Mouse (Mus musculus) heart, adult 2 months (tissue): ENCODE results near the gene Cdcp1. TPM values are rescaled to one million over a fixed set of nuclear protein-coding genes. Genes with fewer than 3 reads are reported as not detected.
A peak's percentile ranks its signal among the peaks of the same experiment; 100 is the strongest.

ENCODE experiments used
- DNase-seq, 2 experiments: peaks; one replicate each; pipeline ENCODE4 v3.0.0; 2021
- H3K27ac ChIP-seq: fragments of 200-600 bp; 2 replicates; pipeline ENCODE4 v1.8.1; 2022
- H3K27me3 ChIP-seq: fragments of 200-500 bp; 2 replicates; pipeline ENCODE4 v1.6.1; 2012; ENCODE audit warnings: mild to moderate bottlenecking, low read length, inconsistent platforms, mixed read lengths; ENCODE audit not compliant: control insufficient read depth, insufficient read depth
- H3K36me3 ChIP-seq: fragments of 200-500 bp; 2 replicates; pipeline ENCODE4 v1.6.1; 2012; ENCODE audit warnings: low read length, inconsistent platforms; ENCODE audit not compliant: control insufficient read depth, insufficient read depth
- H3K4me1 ChIP-seq: fragments of 200-500 bp; 2 replicates; pipeline ENCODE4 v1.6.1; 2011; ENCODE audit warnings: low read length; ENCODE audit not compliant: control insufficient read depth, insufficient read depth
- H3K4me3 ChIP-seq: fragments of 200-600 bp; 2 replicates; pipeline ENCODE4 v1.8.1; 2022
- H3K79me2 ChIP-seq: fragments of 200-500 bp; replicated peaks from 2 replicates; pipeline ENCODE4 v1.6.1; 2012; ENCODE audit warnings: mild to moderate bottlenecking, inconsistent platforms, low read length, moderate library complexity, mixed read lengths; ENCODE audit not compliant: control insufficient read depth, insufficient read depth
- H3K9ac ChIP-seq: fragments of 200-500 bp; 2 replicates; pipeline ENCODE4 v1.6.1; 2012; ENCODE audit warnings: low read depth, mild to moderate bottlenecking, control low read depth, inconsistent platforms, low read length, mixed read lengths
- CTCF ChIP-seq: fragments of 200-600 bp; IDR thresholded peaks from 2 replicates; pipeline ENCODE4 v1.8.1; 2022; ENCODE audit warnings: antibody characterized with exemption, mild to moderate bottlenecking, moderate library complexity
- EP300 ChIP-seq: fragments of 200-500 bp; IDR thresholded peaks from 2 replicates; pipeline ENCODE4 v1.6.1; 2011; ENCODE audit warnings: low read depth, low read length, control low read depth; ENCODE audit not compliant: insufficient read depth
- POLR2A ChIP-seq: fragments of 200-500 bp; IDR thresholded peaks from 2 replicates; pipeline ENCODE4 v1.6.1; 2011; ENCODE audit warnings: mild to moderate bottlenecking, low read depth, low read length, control low read depth; ENCODE audit not compliant: insufficient read depth
- WGBS: fragments of 180-500 bp; shearing (Covaris S2); methylation state at CpG from one replicate; pipeline ENCODE4 v1.1.7; 2018; 5-methylcytosine and 5-hydroxymethylcytosine counted together
- intact Hi-C: fragments of 180-260 bp; cut with DNase I; formaldehyde crosslinking; loops from one replicate; pipeline ENCODE4 v1.15.1; 2025
- polyA plus RNA-seq: library from polyadenylated mRNA; depleted of rRNA; stranded (reverse); fragments of >200 nt; gene quantifications from 2 replicates; pipeline ENCODE4 v1.2.3, GENCODE M21; 2012
- total RNA-seq, 2 experiments: library from RNA; stranded (reverse); gene quantifications; 2 replicates each; pipeline ENCODE4 v1.2.3; 2021

The Cdcp1 gene
- total and polyA plus RNA-seq, 3 experiments, result 0.10 to 0.78 (median 0.11) TPM

DNA sequence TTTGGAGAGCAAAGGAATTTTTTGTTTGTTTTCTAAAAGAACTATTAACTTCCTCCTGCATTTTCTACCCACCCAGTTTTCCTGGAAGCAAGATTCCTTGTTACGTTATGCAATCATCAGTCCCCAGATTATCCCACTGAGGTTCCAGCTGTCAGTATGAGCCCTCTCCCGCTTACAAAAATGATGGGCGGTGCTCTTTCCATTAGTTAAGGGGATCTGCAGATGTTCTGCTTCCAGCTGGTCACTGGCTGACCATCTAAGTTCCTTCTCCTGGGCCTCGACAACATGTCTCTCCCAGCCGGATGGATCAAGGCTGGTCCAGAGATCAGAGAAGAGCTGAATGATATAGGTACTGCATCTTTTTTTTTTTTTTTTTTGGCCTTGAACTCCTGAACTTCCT lies 67.4 kb downstream of the Cdcp1 start:
- TF ChIP-seq EP300 (peak; percentile 81; the same call in 1 of the 2 replicates), CTCF (no peak), POLR2A (peak; percentile 50; the same call in 1 of the 2 replicates)
- H3K27me3 ChIP-seq, result no peaks in the 10 kb centered on the region
- H3K79me2 ChIP-seq, result no peaks in the 10 kb centered on the region
- peaks cover 10% of the 10 kb centered on the region for H3K4me1 ChIP-seq
- DNase-seq, result peak in 1 of 2 experiments; percentile 78
- no peaks in the 10 kb centered on the region for H3K36me3 ChIP-seq
- intact Hi-C loops, result no loop called here
- H3K4me3 ChIP-seq, result no peak overlapping the region
- WGBS, result 41% methylated on average over 5 of the region's 5 CpGs
- no peak overlapping the region for H3K9ac ChIP-seq
- H3K27ac ChIP-seq, result peak overlapping the region; percentile 80

DNA sequence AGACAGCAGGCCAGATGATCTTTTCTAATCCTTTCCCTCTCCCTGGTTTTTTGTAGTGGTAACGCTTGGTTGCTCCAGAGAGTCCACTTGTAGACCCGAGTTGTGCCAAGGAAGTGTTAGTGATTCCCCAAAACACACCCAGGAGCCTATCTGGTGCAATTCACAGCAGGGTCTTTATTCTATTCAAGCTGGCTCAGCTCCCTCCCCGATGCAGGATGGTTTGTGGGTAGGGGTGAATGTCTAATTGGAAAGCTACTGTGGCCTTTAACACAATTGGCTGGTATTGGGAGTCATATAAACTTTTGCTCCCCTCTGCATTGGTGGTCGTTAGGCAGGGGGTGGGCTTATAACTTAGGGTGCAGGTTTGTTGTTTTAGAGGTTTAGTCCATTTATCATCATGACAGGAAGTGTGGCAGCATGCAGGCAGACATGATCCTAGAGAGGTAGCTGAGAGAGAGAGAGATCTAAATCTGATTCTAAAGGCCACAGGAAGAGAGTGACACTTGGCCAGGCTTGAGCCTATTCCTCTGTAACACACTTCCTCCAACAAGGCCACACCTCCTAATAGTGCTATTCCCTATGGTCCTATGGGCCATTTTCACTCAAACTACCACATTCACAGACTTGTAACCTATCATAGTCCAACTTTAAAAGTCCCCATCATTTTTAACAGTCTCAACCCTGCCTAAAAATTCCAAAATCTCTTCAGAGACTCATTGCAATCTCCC lies 75.8 kb downstream of the Cdcp1 start:
- Histone ChIP-seq H3K27ac (peak overlapping the region; percentile 79), H3K36me3 (peaks cover 5% of the 10 kb centered on the region; the same call in 1 of the 2 replicates), H3K9ac (no peak overlapping the region), H3K79me2 (no peaks in the 10 kb centered on the region), H3K27me3 (no peaks in the 10 kb centered on the region), H3K4me3 (no peak overlapping the region), H3K4me1 (peaks cover 20% of the 10 kb centered on the region)
- TF ChIP-seq CTCF, result no peak
- TF ChIP-seq EP300, result no peak
- no peak for TF ChIP-seq POLR2A
- intact Hi-C loops, result no loop called here
- WGBS, result 47% methylated on average over 4 of the region's 4 CpGs
- no peak for DNase-seq

DNA sequence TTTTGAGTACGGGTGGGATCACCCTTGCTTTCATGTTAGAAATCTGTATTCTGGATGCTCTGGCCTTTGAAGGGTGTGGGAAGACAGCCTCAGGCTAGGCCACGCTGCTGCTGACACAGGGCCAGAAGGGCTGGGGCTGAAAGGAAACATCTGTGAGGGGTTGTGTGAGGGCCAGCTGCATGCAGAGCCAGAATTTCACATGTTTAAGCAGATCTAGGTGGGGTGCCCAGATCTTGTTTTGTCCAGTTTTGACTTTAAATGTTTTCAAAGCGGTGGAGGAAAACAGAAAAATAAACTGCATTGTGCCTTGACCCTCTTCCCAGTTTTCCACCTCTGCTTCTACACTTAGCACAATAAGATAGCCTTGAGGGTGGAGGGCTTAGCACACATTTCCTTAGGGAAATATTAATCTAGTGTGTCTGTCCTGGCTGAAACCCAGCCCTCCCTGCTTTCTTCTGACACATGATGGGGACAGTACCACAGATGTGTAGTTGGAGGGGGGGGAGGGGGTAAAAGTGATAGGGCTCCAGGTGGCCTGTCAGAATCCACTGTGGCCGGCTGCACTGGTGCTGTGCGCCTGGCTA lies 76.9 kb downstream of the Cdcp1 start:
- Histone ChIP-seq H3K79me2 (no peaks in the 10 kb centered on the region), H3K27me3 (no peaks in the 10 kb centered on the region), H3K36me3 (peaks cover 5% of the 10 kb centered on the region; the same call in 1 of the 2 replicates), H3K4me1 (peaks cover 20% of the 10 kb centered on the region), H3K9ac (no peak overlapping the region), H3K27ac (peak overlapping the region; percentile 79), H3K4me3 (no peak overlapping the region)
- DNase-seq, result peak; percentile 84 to 85
- TF ChIP-seq EP300 (peak; percentile 80), CTCF (no peak), POLR2A (no peak)
- 34% methylated on average over 5 of the region's 5 CpGs for WGBS
- intact Hi-C loops, result no loop called here

DNA sequence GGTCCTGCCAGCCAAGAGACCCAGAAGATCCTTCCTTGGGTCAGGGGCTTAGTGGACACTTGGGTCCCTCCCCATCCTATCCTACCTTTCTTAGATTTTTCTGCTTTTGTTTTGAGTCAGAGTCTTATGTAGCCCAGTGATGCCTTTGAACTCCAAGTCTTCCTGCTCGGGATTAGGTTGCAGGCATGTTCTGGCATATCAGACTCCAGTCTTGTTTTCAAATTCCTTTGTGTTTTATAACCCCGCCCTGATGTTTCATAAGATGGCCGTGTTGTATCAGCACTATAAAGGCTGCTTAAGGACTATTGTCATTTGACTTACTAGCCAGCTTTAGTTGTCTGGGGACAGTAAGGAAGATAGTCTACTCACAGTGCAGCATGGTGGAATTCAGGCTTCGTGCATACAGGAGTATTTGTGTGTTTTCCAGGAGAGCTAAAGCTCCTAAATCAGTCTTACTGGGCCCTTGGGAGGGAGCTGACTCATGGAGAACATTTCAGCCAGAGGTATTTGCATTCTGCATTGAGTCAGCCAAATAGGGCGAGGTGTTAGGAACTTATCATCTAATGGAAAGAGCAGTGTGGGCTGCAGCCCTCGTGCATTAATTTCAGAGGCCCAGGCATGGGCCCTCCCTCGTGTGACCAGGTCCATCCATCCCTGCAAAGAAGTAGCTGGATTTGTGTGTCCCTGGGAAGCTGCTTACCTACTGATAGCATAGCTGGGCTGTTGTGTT lies 78.7 kb downstream of the Cdcp1 start:
- intact Hi-C loops, result no loop called here
- Histone ChIP-seq H3K4me3 (no peak overlapping the region), H3K27me3 (no peaks in the 10 kb centered on the region), H3K9ac (no peak overlapping the region), H3K4me1 (peaks cover 20% of the 10 kb centered on the region), H3K36me3 (peaks cover 5% of the 10 kb centered on the region; the same call in 1 of the 2 replicates), H3K27ac (peak overlapping the region; percentile 36; the same call in 1 of the 2 replicates), H3K79me2 (no peaks in the 10 kb centered on the region)
- 48% methylated on average over 7 of the region's 7 CpGs for WGBS
- no peak for TF ChIP-seq EP300
- DNase-seq, result peak in 1 of 2 experiments; percentile 49

DNA sequence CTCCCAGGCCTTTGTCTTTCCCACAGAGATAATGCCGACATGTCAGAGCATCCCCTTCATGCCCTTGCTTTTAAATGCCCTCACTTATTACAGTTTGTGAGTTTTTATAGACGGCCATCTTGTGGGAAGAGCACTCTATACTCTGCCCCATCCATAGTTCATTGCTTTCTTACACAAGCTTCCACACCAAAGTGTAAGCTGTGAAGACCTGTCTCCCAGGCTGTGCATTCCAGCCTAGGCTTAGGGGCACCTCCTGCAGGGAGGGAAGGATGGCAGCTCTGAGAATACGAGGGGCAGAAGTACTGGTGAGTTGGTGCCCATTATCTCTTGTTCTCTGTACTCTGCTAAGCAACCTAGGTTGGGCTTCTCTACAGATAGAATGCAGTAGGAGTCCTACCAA lies 82.8 kb downstream of the Cdcp1 start:
- H3K4me1 ChIP-seq, result peaks cover 4% of the 10 kb centered on the region
- intact Hi-C loops, result no loop called here
- no peak overlapping the region for H3K27ac ChIP-seq
- H3K79me2 ChIP-seq, result no peaks in the 10 kb centered on the region
- 94% methylated on average over 3 of the region's 3 CpGs for WGBS
- H3K4me3 ChIP-seq, result no peak overlapping the region
- H3K27me3 ChIP-seq, result no peaks in the 10 kb centered on the region
- H3K9ac ChIP-seq, result no peak overlapping the region
- TF ChIP-seq POLR2A (no peak), EP300 (no peak), CTCF (no peak)
- no peaks in the 10 kb centered on the region for H3K36me3 ChIP-seq
- DNase-seq, result no peak

DNA sequence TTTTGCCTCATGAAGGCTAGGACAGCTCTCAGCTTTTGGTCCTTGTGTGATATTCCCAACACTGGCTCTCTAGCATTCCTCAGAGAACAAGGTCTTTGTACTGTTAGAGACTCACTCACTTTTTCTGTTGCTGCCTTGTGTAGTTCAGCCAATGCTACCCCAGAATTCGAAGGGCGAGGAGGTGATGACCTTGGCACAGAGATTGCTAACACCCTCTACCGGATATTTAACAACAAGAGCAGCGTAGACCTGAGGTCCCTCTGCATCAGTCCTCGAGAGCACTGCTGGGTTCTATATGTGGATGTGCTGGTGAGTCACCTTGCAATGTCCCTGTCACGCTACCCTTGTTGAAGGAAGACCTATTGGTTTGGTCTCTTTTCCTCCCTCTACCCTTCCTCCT lies 88.2 kb downstream of the Cdcp1 start:
- DNase-seq, result no peak
- Histone ChIP-seq H3K4me3 (no peak overlapping the region), H3K27me3 (no peaks in the 10 kb centered on the region), H3K79me2 (no peaks in the 10 kb centered on the region), H3K36me3 (no peaks in the 10 kb centered on the region), H3K27ac (no peak overlapping the region), H3K4me1 (no peaks in the 10 kb centered on the region; the same call in 1 of the 2 replicates), H3K9ac (no peak overlapping the region)
- TF ChIP-seq POLR2A (no peak), CTCF (no peak), EP300 (no peak)
- intact Hi-C loops, result no loop called here
- WGBS, result 94% methylated on average over 6 of the region's 6 CpGs
